Mouse (Mus musculus) stomach, postnatal 0 days (tissue): ENCODE data around the gene Vav3.

Source experiments
- CTCF ChIP-seq: IDR thresholded peaks from 2 replicates; pipeline ENCODE4 v1.5.1; 2016; ENCODE audit warnings: antibody characterized with exemption, low read depth, mild to moderate bottlenecking, moderate library complexity
- EP300 ChIP-seq: optimal IDR thresholded peaks from 2 replicates; pipeline ENCODE3; 2016; ENCODE audit warnings: antibody characterized with exemption

DNA sequence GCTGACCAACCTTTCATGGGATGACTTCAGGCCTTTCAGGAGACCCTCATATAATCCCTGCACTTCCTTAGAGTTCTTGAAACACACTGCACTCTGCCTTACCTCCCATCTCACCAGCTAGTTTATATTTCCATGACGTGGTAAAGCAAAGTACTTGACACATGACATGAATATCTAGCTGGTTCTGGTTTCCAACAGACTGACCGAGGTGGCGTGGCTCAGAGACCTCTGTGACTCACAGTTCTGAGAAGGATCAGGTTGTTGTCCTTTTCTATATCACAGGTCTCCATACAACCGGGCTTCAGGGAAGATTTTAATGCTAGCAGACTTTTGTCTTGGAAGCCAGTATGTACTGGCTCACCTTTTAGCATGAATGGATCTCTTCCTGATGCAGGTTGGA lies 221.8 kb downstream of the Vav3 start:
- no peak for TF ChIP-seq EP300
- TF ChIP-seq CTCF = no peak
